Mouse (Mus musculus) MEL (cell line): Measurements from ENCODE around the gene Irgm2. TPM values are rescaled to one million over a fixed set of nuclear protein-coding genes. Genes with fewer than 3 reads are reported as not detected.
A peak's percentile ranks its signal among the peaks of the same experiment; 100 is the strongest.

Experiments used
- DNase-seq: peaks from one replicate; pipeline ENCODE4 v3.0.0; 2011; ENCODE audit warnings: low read depth, low spot score
- H3K27ac ChIP-seq: 2 replicates; pipeline ENCODE4 v1.5.1; 2012; ENCODE audit warnings: low read depth, mild to moderate bottlenecking, control low read depth, low read length, moderate library complexity; ENCODE audit not compliant: control insufficient read depth
- H3K27me3 ChIP-seq, 2 experiments: fragments of 150-350 bp in 1 of 2; sonication (generic) in 1 of 2; 2 replicates each; pipeline ENCODE4 v1.6.1; 2012; ENCODE audit warnings: low read length in 2 of 2, mild to moderate bottlenecking in 2 of 2, improper control_type of control experiment in 1 of 2, moderate library complexity in 1 of 2; ENCODE audit not compliant: insufficient read depth in 2 of 2, control insufficient read depth in 1 of 2
- H3K36me3 ChIP-seq, 2 experiments: 2 replicates each; pipeline ENCODE4 v1.6.1; 2012 to 2014; ENCODE audit warnings: low read length in 2 of 2, improper control_type of control experiment in 1 of 2, inconsistent platforms in 1 of 2, mild to moderate bottlenecking in 1 of 2; ENCODE audit not compliant: insufficient read depth in 2 of 2, control insufficient read depth in 1 of 2
- H3K4me1 ChIP-seq, 2 experiments: fragments of 150-350 bp in 1 of 2; sonication (generic) in 1 of 2; 2 replicates each; pipeline ENCODE4 v1.6.1; 2012; ENCODE audit warnings: low read length in 2 of 2, improper control_type of control experiment in 1 of 2, mild to moderate bottlenecking in 1 of 2; ENCODE audit not compliant: insufficient read depth in 2 of 2, control insufficient read depth in 1 of 2
- H3K4me3 ChIP-seq, 2 experiments: fragments of 150-350 bp in 1 of 2; sonication (generic) in 1 of 2; 2 replicates each; pipeline ENCODE4 v1.5.1; 2012; ENCODE audit warnings: low read depth in 2 of 2, low read length in 2 of 2, mild to moderate bottlenecking in 2 of 2, moderate library complexity in 2 of 2, control low read depth in 1 of 2, improper control_type of control experiment in 1 of 2; ENCODE audit not compliant: control insufficient read depth in 1 of 2, insufficient read depth in 1 of 2
- H3K79me2 ChIP-seq: 2 replicates; pipeline ENCODE4 v1.6.1; 2012; ENCODE audit warnings: mild to moderate bottlenecking, low read length, moderate library complexity; ENCODE audit not compliant: control insufficient read depth, poor library complexity, insufficient read depth
- H3K9ac ChIP-seq: 2 replicates; pipeline ENCODE4 v1.6.1; 2012; ENCODE audit warnings: low read depth, mild to moderate bottlenecking, control low read depth, low read length, moderate library complexity; ENCODE audit not compliant: control insufficient read depth, poor library complexity, severe bottlenecking
- H3K9me3 ChIP-seq: fragments of 150-350 bp; sonication (generic); replicated peaks from 2 replicates; pipeline ENCODE4 v1.6.1; 2012; ENCODE audit warnings: mild to moderate bottlenecking, low read length, improper control_type of control experiment, moderate library complexity; ENCODE audit not compliant: insufficient read depth
- BHLHE40 ChIP-seq: IDR thresholded peaks from 2 replicates; pipeline ENCODE4 v1.6.1; 2012; ENCODE audit warnings: low read depth, mild to moderate bottlenecking, inconsistent platforms, low read length, improper control_type of control experiment, borderline replicate concordance
- CHD1 ChIP-seq: IDR thresholded peaks from 2 replicates; pipeline ENCODE4 v1.6.1; 2012; ENCODE audit warnings: low read depth, mild to moderate bottlenecking, inconsistent platforms, low read length, improper control_type of control experiment
- CHD2 ChIP-seq: IDR thresholded peaks from 2 replicates; pipeline ENCODE4 v1.6.1; 2011; ENCODE audit warnings: low read length, improper control_type of control experiment
- CTCF ChIP-seq, 3 experiments: IDR thresholded peaks in 2 of 3; conservative IDR thresholded peaks in 1 of 3; 2 replicates each; pipeline ENCODE4 v1.5.1; 2011 to 2012; ENCODE audit warnings: low read length in 3 of 3, low read depth in 2 of 3, mild to moderate bottlenecking in 2 of 3, improper control_type of control experiment in 1 of 3, inconsistent platforms in 1 of 3, mixed read lengths in 1 of 3, moderate library complexity in 1 of 3; ENCODE audit not compliant: control insufficient read depth in 1 of 3, insufficient read depth in 1 of 3, poor library complexity in 1 of 3, severe bottlenecking in 1 of 3
- E2F4 ChIP-seq: IDR thresholded peaks from 2 replicates; pipeline ENCODE4 v1.6.1; 2011; ENCODE audit warnings: low read depth, low read length, improper control_type of control experiment, borderline replicate concordance
- ELF1 ChIP-seq: IDR thresholded peaks from 2 replicates; pipeline ENCODE4 v1.6.1; 2014; ENCODE audit warnings: low read depth, mild to moderate bottlenecking, inconsistent platforms, low read length, improper control_type of control experiment, moderate library complexity
- EP300 ChIP-seq, 2 experiments: IDR thresholded peaks; 2 replicates each; pipeline ENCODE4 v1.6.1; 2011; ENCODE audit warnings: improper control_type of control experiment in 2 of 2, low read length in 2 of 2, low read depth in 1 of 2, mild to moderate bottlenecking in 1 of 2
- ETS1 ChIP-seq: IDR thresholded peaks from 2 replicates; pipeline ENCODE4 v1.6.1; 2012; ENCODE audit warnings: low read depth, mild to moderate bottlenecking, inconsistent platforms, low read length, improper control_type of control experiment, moderate library complexity
- GABPA ChIP-seq: IDR thresholded peaks from 2 replicates; pipeline ENCODE4 v1.6.1; 2012; ENCODE audit warnings: low read depth, mild to moderate bottlenecking, inconsistent platforms, low read length, improper control_type of control experiment, moderate library complexity
- GATA1 ChIP-seq: IDR thresholded peaks from 2 replicates; pipeline ENCODE4 v1.6.1; 2011; ENCODE audit warnings: low read depth, low read length, improper control_type of control experiment
- HCFC1 ChIP-seq: IDR thresholded peaks from 2 replicates; pipeline ENCODE4 v1.6.1; 2012; ENCODE audit warnings: low read depth, mild to moderate bottlenecking, inconsistent platforms, low read length, improper control_type of control experiment, moderate library complexity
- JUND ChIP-seq: IDR thresholded peaks from 2 replicates; pipeline ENCODE4 v1.6.1; 2011; ENCODE audit warnings: low read depth, mild to moderate bottlenecking, improper control_type of control experiment, low read length
- KAT2A ChIP-seq: conservative IDR thresholded peaks from 2 replicates; pipeline ENCODE4 v1.6.1; 2012; ENCODE audit warnings: low read depth, low read length, improper control_type of control experiment, inconsistent platforms
- MAFK ChIP-seq: IDR thresholded peaks from 2 replicates; pipeline ENCODE4 v1.6.1; 2011; ENCODE audit warnings: low read depth, mild to moderate bottlenecking, low read length, improper control_type of control experiment, borderline replicate concordance
- MAX ChIP-seq: IDR thresholded peaks from 2 replicates; pipeline ENCODE4 v1.6.1; 2011; ENCODE audit warnings: low read length, improper control_type of control experiment
- MAZ ChIP-seq: IDR thresholded peaks from 2 replicates; pipeline ENCODE4 v1.6.1; 2012; ENCODE audit warnings: low read depth, mild to moderate bottlenecking, inconsistent platforms, low read length, improper control_type of control experiment
- MEF2A ChIP-seq: IDR thresholded peaks from 2 replicates; pipeline ENCODE4 v1.6.1; 2014; ENCODE audit warnings: low read depth, mild to moderate bottlenecking, inconsistent platforms, low read length, improper control_type of control experiment; ENCODE audit not compliant: poor library complexity, insufficient replicate concordance, severe bottlenecking; ENCODE audit errors: extremely low read depth
- MXI1 ChIP-seq: IDR thresholded peaks from 2 replicates; pipeline ENCODE4 v1.6.1; 2011; ENCODE audit warnings: mild to moderate bottlenecking, low read depth, low read length, improper control_type of control experiment
- MYB ChIP-seq: IDR thresholded peaks from 2 replicates; pipeline ENCODE4 v1.6.1; 2011; ENCODE audit warnings: mild to moderate bottlenecking, low read depth, low read length, improper control_type of control experiment
- MYC ChIP-seq: IDR thresholded peaks from 2 replicates; pipeline ENCODE4 v1.6.1; 2011; ENCODE audit warnings: low read depth, mild to moderate bottlenecking, low read length, improper control_type of control experiment, moderate library complexity
- NELFE ChIP-seq: IDR thresholded peaks from 2 replicates; pipeline ENCODE4 v1.6.1; 2011; ENCODE audit warnings: low read depth, low read length, improper control_type of control experiment
- POLR2A ChIP-seq, 2 experiments: IDR thresholded peaks; 2 replicates each; pipeline ENCODE4 v1.6.1; 2011 to 2012; ENCODE audit warnings: low read length in 2 of 2, mild to moderate bottlenecking in 2 of 2, control low read depth in 1 of 2, improper control_type of control experiment in 1 of 2, low read depth in 1 of 2, moderate library complexity in 1 of 2; ENCODE audit not compliant: control insufficient read depth in 1 of 2, insufficient read depth in 1 of 2, poor library complexity in 1 of 2
- POLR2AphosphoS2 ChIP-seq: IDR thresholded peaks from 2 replicates; pipeline ENCODE4 v1.6.1; 2011; ENCODE audit warnings: low read length, improper control_type of control experiment
- POLR2AphosphoS5 ChIP-seq: IDR thresholded peaks from 2 replicates; pipeline ENCODE4 v1.6.1; 2012; ENCODE audit warnings: low read depth, borderline replicate concordance, mild to moderate bottlenecking, inconsistent platforms, low read length, moderate library complexity, mixed read lengths
- RAD21 ChIP-seq: IDR thresholded peaks from 2 replicates; pipeline ENCODE4 v1.6.1; 2011; ENCODE audit warnings: mild to moderate bottlenecking, low read depth, low read length, improper control_type of control experiment
- RCOR1 ChIP-seq: IDR thresholded peaks from 2 replicates; pipeline ENCODE4 v1.6.1; 2012; ENCODE audit warnings: low read depth, mild to moderate bottlenecking, inconsistent platforms, low read length, improper control_type of control experiment
- SIN3A ChIP-seq: IDR thresholded peaks from 2 replicates; pipeline ENCODE4 v1.6.1; 2012; ENCODE audit warnings: low read length, improper control_type of control experiment, inconsistent platforms
- SMC3 ChIP-seq: IDR thresholded peaks from 2 replicates; pipeline ENCODE4 v1.6.1; 2011; ENCODE audit warnings: low read depth, low read length, improper control_type of control experiment
- TAL1 ChIP-seq: IDR thresholded peaks from 2 replicates; pipeline ENCODE4 v1.6.1; 2012; ENCODE audit warnings: mild to moderate bottlenecking, inconsistent platforms, low read length, moderate library complexity, mixed read lengths
- TBP ChIP-seq: IDR thresholded peaks from 2 replicates; pipeline ENCODE4 v1.8.0; 2011; ENCODE audit warnings: low read depth, low read length, improper control_type of control experiment
- TCF12 ChIP-seq: IDR thresholded peaks from 2 replicates; pipeline ENCODE4 v1.6.1; 2014; ENCODE audit warnings: low read depth, mild to moderate bottlenecking, inconsistent platforms, low read length, improper control_type of control experiment, moderate library complexity
- UBTF ChIP-seq: IDR thresholded peaks from 2 replicates; pipeline ENCODE4 v1.6.1; 2012; ENCODE audit warnings: low read depth, mild to moderate bottlenecking, inconsistent platforms, low read length, improper control_type of control experiment, moderate library complexity, borderline replicate concordance; ENCODE audit not compliant: insufficient read depth
- USF2 ChIP-seq, 2 experiments: IDR thresholded peaks; 2 replicates each; pipeline ENCODE4 v1.6.1; 2011 to 2012; ENCODE audit warnings: improper control_type of control experiment in 2 of 2, low read length in 2 of 2, borderline replicate concordance in 1 of 2, inconsistent platforms in 1 of 2, low read depth in 1 of 2, mild to moderate bottlenecking in 1 of 2; ENCODE audit not compliant: insufficient read depth in 1 of 2
- ZC3H11A ChIP-seq: IDR thresholded peaks from 2 replicates; pipeline ENCODE4 v1.6.1; 2012; ENCODE audit warnings: low read depth, mild to moderate bottlenecking, inconsistent platforms, low read length, improper control_type of control experiment
- ZKSCAN1 ChIP-seq: IDR thresholded peaks from 2 replicates; pipeline ENCODE4 v1.6.1; 2012; ENCODE audit warnings: low read depth, mild to moderate bottlenecking, inconsistent platforms, low read length, improper control_type of control experiment, moderate library complexity
- ZMIZ1 ChIP-seq: IDR thresholded peaks from 2 replicates; pipeline ENCODE4 v1.6.1; 2012; ENCODE audit warnings: low read depth, mild to moderate bottlenecking, inconsistent platforms, low read length, improper control_type of control experiment, moderate library complexity
- ZNF384 ChIP-seq: IDR thresholded peaks from 2 replicates; pipeline ENCODE4 v1.6.1; 2012; ENCODE audit warnings: low read depth, mild to moderate bottlenecking, inconsistent platforms, low read length, improper control_type of control experiment
- polyA plus RNA-seq, 2 experiments: library from polyadenylated mRNA; stranded (reverse) in 1 of 2; unstranded in 1 of 2; fragments of >175 nt in 1 of 2; fragments of >200 nt in 1 of 2; gene quantifications; 2 replicates each; pipeline versions ENCODE4 v1.2.1 to v1.2.4; 2012; ENCODE audit warnings: low replicate concordance in 2 of 2, low read depth in 1 of 2; ENCODE audit not compliant: insufficient read length in 2 of 2, insufficient read depth in 1 of 2, missing spikeins in 1 of 2
- total RNA-seq: library from RNA; depleted of rRNA; stranded (reverse); fragments of 300-350 nt; gene quantifications from 2 replicates; pipeline ENCODE4 v1.2.3, GENCODE M21; 2012

Gene Irgm2
- total and polyA plus RNA-seq, 3 experiments = 1.1 TPM; not detected in 1

- peaks cover 7 to 37% of the 10 kb centered on the region in 2 experiments for H3K4me1 ChIP-seq
- peak overlapping the region; percentile 84 for H3K27ac ChIP-seq
- DNase-seq = peak; percentile 93
- H3K4me3 ChIP-seq = peak overlapping the region; percentile 84 to 96
- no peaks in the 10 kb centered on the region for H3K27me3 ChIP-seq
- H3K36me3 ChIP-seq = peaks cover 0 to 23% of the 10 kb centered on the region in 2 experiments; a peak in 2 of 4 replicates
- TF ChIP-seq KAT2A (no peak), CHD2 (no peak), MAX (no peak), USF2 (IDR thresholded peaks at IDR 0.05; ENCODE audit: borderline replicate concordance in 1 of 2, insufficient read depth in 1 of 2, low read depth in 1 of 2, low read length in 2 of 2) (no peak), RCOR1 (no peak), UBTF (no peak), ELF1 (no peak), RAD21 (no peak), ZMIZ1 (no peak), JUND (no peak), POLR2AphosphoS2 (no peak), TCF12 (no peak), POLR2A (IDR thresholded peaks at IDR 0.05; ENCODE audit: control insufficient read depth in 1 of 2, insufficient read depth in 1 of 2, low read depth in 1 of 2, low read length in 2 of 2, poor library complexity in 1 of 2) (peak in 1 of 2 experiments; percentile 44; a peak in 1 of 4 replicates), POLR2AphosphoS5 (no peak), TBP (0 out of 2 replicates have a peak, but pooled peaks have one; percentile 10), ETS1 (peak; percentile 66; the same call in 1 of the 2 replicates), MAFK (no peak), NELFE (peak; percentile 32), ZC3H11A (no peak), MXI1 (peak; percentile 14; the same call in 1 of the 2 replicates), TAL1 (no peak), CTCF (IDR thresholded peaks at IDR 0.05 in 2 of 3, conservative IDR thresholded peaks at IDR 0.05 in 1 of 3; ENCODE audit: control insufficient read depth in 1 of 3, insufficient read depth in 1 of 3, low read depth in 2 of 3, low read length in 3 of 3, poor library complexity in 1 of 3, severe bottlenecking in 1 of 3) (no peak), GABPA (no peak), ZNF384 (no peak), MYC (no peak), MAZ (0 out of 2 replicates have a peak, but pooled peaks have one; percentile 43), ZKSCAN1 (no peak), BHLHE40 (no peak), MYB (no peak), SIN3A (peak; percentile 46), GATA1 (no peak), EP300 (IDR thresholded peaks at IDR 0.05; ENCODE audit: low read depth in 1 of 2, low read length in 2 of 2) (0 out of 4 replicates have a peak, but pooled peaks of 1 of the 2 experiments have one; percentile 25), CHD1 (no peak), HCFC1 (peak; percentile 46; the same call in 1 of the 2 replicates), MEF2A (no peak), E2F4 (no peak), SMC3 (no peak)
- H3K9ac ChIP-seq = peak overlapping the region; percentile 88
- peaks cover 2% of the 10 kb centered on the region; the same call in 1 of the 2 replicates for H3K79me2 ChIP-seq
- H3K9me3 ChIP-seq = no peaks in the 10 kb centered on the region
Observed at GRCm38 (mm10) chr11:58214391-58215048, 15.1 kb downstream of the Irgm2 start.
